In the genomic region with DNA sequence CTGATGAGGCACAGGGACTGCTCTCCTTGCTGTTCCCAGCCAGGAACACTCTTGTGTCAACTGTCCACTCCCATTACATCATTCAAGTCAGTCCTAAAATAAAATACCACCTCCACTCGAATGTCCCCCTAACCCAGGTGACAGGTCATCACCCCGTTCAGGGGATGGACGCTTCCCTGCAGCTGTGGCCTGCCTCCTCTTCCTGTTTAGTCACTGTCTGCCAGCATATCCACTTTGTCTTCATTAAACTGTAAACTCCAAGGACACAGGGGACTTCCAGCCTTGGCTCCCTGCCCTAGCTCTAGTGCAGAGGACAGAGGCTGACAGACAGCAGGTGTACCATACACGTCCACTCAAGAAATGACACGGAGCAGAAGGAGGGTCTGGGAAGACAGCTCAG, we compare ENCODE assay signal across 9 mouse cellular contexts. TPM values are rescaled to one million over a fixed set of nuclear protein-coding genes. Genes with fewer than 3 reads are reported as not detected.
DNase-seq lines count a peak whose midpoint lies in the region; ATAC-seq and TF ChIP-seq lines count a peak whose summit lies in the region.
"Had no signal": no experiment of that assay in that cellular context is flagged by ENCODE, and none has a peak within 500 bp of the region (broad histone marks: within the 10 kb centered on the region; RNA-seq: fewer than 3 reads in every experiment).

No protein-coding gene starts in this region.

- WGBS in liver, adult 2 months, result 10% methylated on average over 5 of the region's 5 CpGs
- 13% methylated on average over 5 of the region's 5 CpGs for WGBS in heart, embryonic 14.5 days
- WGBS in small intestine, adult 2 months, result 16% methylated on average over 5 of the region's 5 CpGs

- no peaks in the 10 kb centered on the region for H3K9me3 ChIP-seq in heart, embryonic 14.5 days (ENCODE audit: control insufficient read depth, low read length)
- H3K9me3 ChIP-seq: embryonic facial prominence, embryonic 15.5 days had no signal

- H3K79me2 ChIP-seq in liver, adult 2 months (ENCODE audit: control insufficient read depth, insufficient read depth, low read length), result no peaks in the 10 kb centered on the region

- TF ChIP-seq CTCF in liver, adult 2 months (IDR thresholded peaks at IDR 0.05; ENCODE audit: low read depth, low read length), result no peak
- no peak for TF ChIP-seq CTCF in small intestine, adult 2 months (IDR thresholded peaks at IDR 0.05; ENCODE audit: extremely low read depth, insufficient read length, insufficient replicate concordance, low read depth, low read length)

- H3K4me3 ChIP-seq in liver, adult 2 months (ENCODE audit: insufficient read depth, low read depth, low read length), result no peak overlapping the region
- no peak overlapping the region for H3K4me3 ChIP-seq in heart, embryonic 14.5 days (ENCODE audit: control insufficient read depth in 1 of 2, insufficient read depth in 1 of 2, low read depth in 1 of 2, low read length in 2 of 2)
- H3K4me3 ChIP-seq in small intestine, adult 2 months (ENCODE audit: low read depth, low read length), result no peak overlapping the region
- H3K4me3 ChIP-seq: embryonic facial prominence, embryonic 15.5 days had no signal

- peak; percentile 69 for DNase-seq in liver, adult 2 months (ENCODE audit: extremely low read depth, low read depth, low spot score)
- no peak for DNase-seq in liver
- DNase-seq in kidney, postnatal 36 days, result peak; percentile 88 to 90
- DNase-seq in natural killer cell, adult 2 months (ENCODE audit: low spot score in 2 of 2), result no peak
- DNase-seq in layer of hippocampus, adult 9-11 months, result no peak
- no peak for DNase-seq in Muller cell, postnatal 12 days (ENCODE audit: inconsistent ontology term)

- H3K36me3 ChIP-seq in liver, adult 2 months (ENCODE audit: control insufficient read depth, insufficient read depth, low read length), result no peaks in the 10 kb centered on the region
- no peaks in the 10 kb centered on the region for H3K36me3 ChIP-seq in heart, embryonic 14.5 days (ENCODE audit: control insufficient read depth, insufficient read depth, low read length)
- no peaks in the 10 kb centered on the region for H3K36me3 ChIP-seq in small intestine, adult 2 months (ENCODE audit: control insufficient read depth, insufficient read depth, low read length)
- H3K36me3 ChIP-seq: embryonic facial prominence, embryonic 15.5 days had no signal

- no peak overlapping the region for H3K9ac ChIP-seq in liver, adult 2 months (ENCODE audit: low read depth, low read length)
- H3K9ac ChIP-seq in heart, embryonic 14.5 days (ENCODE audit: low read length), result no peak overlapping the region
- H3K9ac ChIP-seq: embryonic facial prominence, embryonic 15.5 days had no signal

- no peaks in the 10 kb centered on the region for H3K27me3 ChIP-seq in liver, adult 2 months (ENCODE audit: control insufficient read depth, insufficient read depth, low read length)
- H3K27me3 ChIP-seq in heart, embryonic 14.5 days (ENCODE audit: control insufficient read depth, insufficient read depth, low read length), result no peaks in the 10 kb centered on the region
- no peaks in the 10 kb centered on the region for H3K27me3 ChIP-seq in small intestine, adult 2 months (ENCODE audit: control insufficient read depth, insufficient read depth, low read length)
- H3K27me3 ChIP-seq: embryonic facial prominence, embryonic 15.5 days had no signal

- H3K4me1 ChIP-seq in liver, adult 2 months (ENCODE audit: control insufficient read depth, insufficient read depth, low read length), result peaks cover 17% of the 10 kb centered on the region
- peaks cover 12% of the 10 kb centered on the region in 2 experiments for H3K4me1 ChIP-seq in heart, embryonic 14.5 days (ENCODE audit: control insufficient read depth in 2 of 2, insufficient read depth in 2 of 2, low read length in 2 of 2)
- H3K4me1 ChIP-seq in small intestine, adult 2 months (ENCODE audit: control insufficient read depth, insufficient read depth, insufficient read length, low read length), result peaks cover 29% of the 10 kb centered on the region; the same call in 1 of the 2 replicates

- H3K27ac ChIP-seq in liver, adult 2 months (replicated peaks; ENCODE audit: insufficient read depth, low read depth, low read length), result peak overlapping the region; percentile 32
- peak overlapping the region; percentile 35 to 53 for H3K27ac ChIP-seq in heart, embryonic 14.5 days (replicated peaks in 1 of 2; ENCODE audit: control insufficient read depth in 1 of 2, insufficient read depth in 1 of 2, low read depth in 2 of 2, low read length in 2 of 2)
- peak overlapping the region; percentile 67 for H3K27ac ChIP-seq in small intestine, adult 2 months (ENCODE audit: insufficient read depth, low read depth, low read length)
- H3K27ac ChIP-seq: embryonic facial prominence, embryonic 15.5 days had no signal

- no peak for TF ChIP-seq POLR2A in liver, adult 2 months (IDR thresholded peaks at IDR 0.05; ENCODE audit: extremely low read depth, insufficient read depth, low read length)
- TF ChIP-seq POLR2A in small intestine, adult 2 months (IDR thresholded peaks at IDR 0.05; ENCODE audit: low read depth, low read length), result no peak

- no peak overlapping the region for H3K4me2 ChIP-seq in heart, embryonic 14.5 days (ENCODE audit: low read length)

- peak; percentile 48 for ATAC-seq in heart, embryonic 14.5 days (ENCODE audit: insufficient number of reproducible peaks, insufficient read depth, low FRiP score, low read depth)

RNA-seq across cellular contexts. Expression of gene Myh9, which starts 14.6 kb away (rescaled TPM):
- 54.4 and 69.5 TPM in 2 replicates for total RNA-seq in liver, adult 2 months (2014; rRNA removed)
- 22.5 and 24.1 TPM in 2 replicates for polyA plus RNA-seq in liver, adult 2 months (2012; rRNA removed)
- polyA plus RNA-seq in heart, embryonic 14.5 days (2014; fragmentation: Nextera tagmentation; extraction: Ambion mirVana), result 31.0 and 32.8 TPM in 2 replicates
- polyA plus RNA-seq in small intestine, adult 2 months (2012; rRNA removed), result 44.8 and 89.4 TPM in 2 replicates

Comparison
In these comparisons a context has a peak if more than half of its experiments do, and no peak if none do; other contexts are left out.
1. DNase-seq: peak in liver, adult 2 months (single experiment) and kidney, postnatal 36 days (2 of 2); none in liver (single experiment), natural killer cell, adult 2 months (0 of 2), layer of hippocampus, adult 9-11 months (single experiment) and Muller cell, postnatal 12 days (single experiment).
2. Peak in every context shown above with its lines, with median percentiles within 50 percentile points of each other: H3K27ac ChIP-seq.